ENCODE assay signal across 9 mouse cellular contexts in genomic region chr11:95737811-95738210, GRCm38 (mm10). TPM values are rescaled to one million over a fixed set of nuclear protein-coding genes. Genes with fewer than 3 reads are reported as not detected.
A peak's percentile ranks its signal among the peaks of the same experiment; 100 is the strongest.
DNase-seq lines count a peak whose midpoint lies in the region; ATAC-seq and TF ChIP-seq lines count a peak whose summit lies in the region.
"Had no signal": no experiment of that assay in that cellular context is flagged by ENCODE, and none has a peak within 500 bp of the region (broad histone marks: within the 10 kb centered on the region; RNA-seq: fewer than 3 reads in every experiment).

No protein-coding gene starts in this region.

- WGBS in cerebellum, adult 2 months = 5% methylated on average over 3 of the region's 3 CpGs
- 98% methylated on average over 3 of the region's 3 CpGs for WGBS in midbrain, embryonic 16.5 days

- no peak for ATAC-seq in midbrain, embryonic 16.5 days

- H3K4me1 ChIP-seq in cerebellum, adult 2 months (ENCODE audit: control insufficient read depth, insufficient read depth, low read length) = peaks cover 9% of the 10 kb centered on the region; the same call in 1 of the 2 replicates
- 0 out of 2 replicates have a peak, but pooled peaks cover 2% of the 10 kb centered on the region for H3K4me1 ChIP-seq in midbrain, embryonic 16.5 days (ENCODE audit: control insufficient read depth, insufficient read depth, low read length)

- TF ChIP-seq CTCF in cerebellum, adult 2 months (IDR thresholded peaks at IDR 0.05; ENCODE audit: borderline replicate concordance, insufficient read depth, low read depth, low read length) = no peak

- peak; percentile 31 to 34 for DNase-seq in cerebellum, adult 2 months
- no peak for DNase-seq in cerebellum, adult 9-10 months
- DNase-seq in layer of hippocampus, adult 11-12 months (ENCODE audit: low spot score) = peak; percentile 40
- no peak for DNase-seq in layer of hippocampus, adult 8-10 months (ENCODE audit: low spot score in 2 of 2)
- peak; percentile 63 for DNase-seq in adrenal gland, postnatal 14 days
- peak; percentile 58 to 64 for DNase-seq in lung, adult 18-20 months
- no peak for DNase-seq in MN1 (ENCODE audit: low spot score)
- DNase-seq: lung, embryonic 14.5 days had no signal

- no peaks in the 10 kb centered on the region for H3K27me3 ChIP-seq in cerebellum, adult 2 months (ENCODE audit: control insufficient read depth, insufficient read depth, low read length)
- H3K27me3 ChIP-seq in midbrain, embryonic 16.5 days (ENCODE audit: control insufficient read depth, insufficient read depth, low read depth, low read length) = no peaks in the 10 kb centered on the region

- H3K36me3 ChIP-seq in midbrain, embryonic 16.5 days (ENCODE audit: control insufficient read depth, insufficient read depth, low read length) = no peaks in the 10 kb centered on the region

- H3K4me3 ChIP-seq in cerebellum, adult 2 months (replicated peaks; ENCODE audit: insufficient read depth, low read depth, low read length) = no peak overlapping the region
- no peak overlapping the region for H3K4me3 ChIP-seq in midbrain, embryonic 16.5 days (ENCODE audit: low read depth, low read length)

- H3K4me2 ChIP-seq in midbrain, embryonic 16.5 days (ENCODE audit: low read length) = no peak overlapping the region
- H3K4me2 ChIP-seq: lung, embryonic 14.5 days had no signal

- TF ChIP-seq POLR2A in cerebellum, adult 2 months (IDR thresholded peaks at IDR 0.05; ENCODE audit: borderline replicate concordance, insufficient read depth, low read length) = no peak

- no peaks in the 10 kb centered on the region for H3K9me3 ChIP-seq in midbrain, embryonic 16.5 days (replicated peaks; ENCODE audit: control insufficient read depth, low read length, poor library complexity, severe bottlenecking)

- no peak overlapping the region for H3K9ac ChIP-seq in midbrain, embryonic 16.5 days (ENCODE audit: low read depth, low read length)
- H3K9ac ChIP-seq: lung, embryonic 14.5 days had no signal

- no peak overlapping the region; the same call in 1 of the 2 replicates for H3K27ac ChIP-seq in cerebellum, adult 2 months (ENCODE audit: insufficient read depth, low read length)
- H3K27ac ChIP-seq in midbrain, embryonic 16.5 days (ENCODE audit: low read length) = no peak overlapping the region

RNA-seq across cellular contexts. Expression of gene B130006D01Rik, which starts 14.4 kb away (rescaled TPM):
- 0.69 and 0.70 TPM in 2 replicates for polyA plus RNA-seq in cerebellum, adult 2 months (2012; rRNA removed)
- 1 to 10 TPM; 1.9 to 2.4 (median 1.9) TPM for total RNA-seq in layer of hippocampus, adult 8-10 months (2022)
- total RNA-seq in adrenal gland, postnatal 14 days (2021) = 0.82 and 1.2 TPM in 2 replicates
- polyA plus RNA-seq in midbrain, embryonic 16.5 days (2015; fragmentation: Nextera tagmentation; extraction: Ambion mirVana) = 1.3 and 1.4 TPM in 2 replicates

RNA-seq across cellular contexts. Expression of gene Zfp652, which starts 25.3 kb away (rescaled TPM):
- polyA plus RNA-seq in cerebellum, adult 2 months (2012; rRNA removed) = 30.0 and 30.1 TPM in 2 replicates
- total RNA-seq in layer of hippocampus, adult 8-10 months (2022) = 10 to 100 TPM; 47.8 to 49.7 (median 48.5) TPM
- total RNA-seq in adrenal gland, postnatal 14 days (2021) = 42.9 and 43.6 TPM in 2 replicates
- polyA plus RNA-seq in midbrain, embryonic 16.5 days (2015; fragmentation: Nextera tagmentation; extraction: Ambion mirVana) = 21.1 and 26.3 TPM in 2 replicates

Comparison
In these comparisons a context has a peak if more than half of its experiments do, and no peak if none do; other contexts are left out.
1. DNase-seq: peak in cerebellum, adult 2 months (2 of 2), layer of hippocampus, adult 11-12 months (single experiment), adrenal gland, postnatal 14 days (single experiment) and lung, adult 18-20 months (2 of 2); none in cerebellum, adult 9-10 months (single experiment), layer of hippocampus, adult 8-10 months (0 of 2) and MN1 (single experiment).